Mouse (Mus musculus) thymus, adult 2 months (tissue): ENCODE measurements at regions not wholly inside any gene's neighbourhood (a gene's known extent, or its start where the extent isn't known, plus 50 kb on each side); places are given as distances from the start of the nearest gene placed in this dataset.

Source experiments
- CTCF ChIP-seq: fragments of 200-500 bp; IDR thresholded peaks from 2 replicates; pipeline ENCODE4 v1.5.1; 2012; ENCODE audit warnings: mild to moderate bottlenecking, control low read depth, low read length, moderate library complexity, borderline replicate concordance; ENCODE audit not compliant: control insufficient read depth, poor library complexity, insufficient read depth; ENCODE audit errors: extremely low read depth
- POLR2A ChIP-seq: fragments of 200-500 bp; IDR thresholded peaks from 2 replicates; pipeline ENCODE4 v1.6.1; 2012; ENCODE audit warnings: mild to moderate bottlenecking, low read length, control low read depth, moderate library complexity; ENCODE audit not compliant: control insufficient read depth, poor library complexity, insufficient read depth; ENCODE audit errors: extremely low read depth

GRCm38 (mm10) chr14:31936581-31936980, 92.2 kb upstream of the Galnt15 start:
- no peak for TF ChIP-seq POLR2A
- TF ChIP-seq CTCF = no peak
